Mouse (Mus musculus): ENCODE results near the gene H2-Ob.
A peak's percentile ranks its signal among the peaks of the same experiment; 100 is the strongest.

The H2-Ob gene

GRCm38 (mm10) chr17:34240366-34240765 is 1.7 kb downstream of the H2-Ob start:
- peak in 1 of 2 experiments; percentile 1 for DNase-seq (ENCODE audit: low spot score in 2 of 2)

- peak in 1 of 2 experiments; percentile 1 for DNase-seq (ENCODE audit: low spot score in 2 of 2)
These were observed 2.2 kb downstream of the H2-Ob start for GRCm38 (mm10) chr17:34240916-34241315.

- peak in 1 of 2 experiments; percentile 0 for DNase-seq (ENCODE audit: low spot score in 2 of 2)
These were observed 6.0 kb downstream of the H2-Ob start for GRCm38 (mm10) chr17:34244656-34245055.

GRCm38 (mm10) chr17:34247047-34247446 is 8.3 kb downstream of the H2-Ob start:
- no peak for DNase-seq (ENCODE audit: low spot score in 2 of 2)

GRCm38 (mm10) chr17:34248764-34249163 is 10.1 kb downstream of the H2-Ob start:
- peak; percentile 54 to 65 for DNase-seq (ENCODE audit: low spot score in 2 of 2)

GRCm38 (mm10) chr17:34249361-34249760 is 10.7 kb downstream of the H2-Ob start:
- no peak for DNase-seq (ENCODE audit: low spot score in 2 of 2)

- peak; percentile 65 to 75 for DNase-seq (ENCODE audit: low spot score in 2 of 2)
These were observed 11.2 kb downstream of the H2-Ob start for GRCm38 (mm10) chr17:34249878-34250277.

GRCm38 (mm10) chr17:34251666-34252065 is 13.0 kb downstream of the H2-Ob start:
- no peak for DNase-seq (ENCODE audit: low spot score in 2 of 2)

- DNase-seq (ENCODE audit: low spot score in 2 of 2): no peak
These were observed 17.8 kb downstream of the H2-Ob start for GRCm38 (mm10) chr17:34256501-34256900.

GRCm38 (mm10) chr17:34257594-34258375 is 19.1 kb downstream of the H2-Ob start, which contains the start of gene H2-Ab1:
H2-Ab1 (plus strand) TSS chr17:34257689.
- DNase-seq (ENCODE audit: low spot score in 2 of 2): peak; percentile 94

GRCm38 (mm10) chr17:34260551-34260950 is 21.8 kb downstream of the H2-Ob start:
- DNase-seq (ENCODE audit: low spot score in 2 of 2): no peak

GRCm38 (mm10) chr17:34261502-34261901 is 22.8 kb downstream of the H2-Ob start:
- DNase-seq (ENCODE audit: low spot score in 2 of 2): peak; percentile 90 to 93

GRCm38 (mm10) chr17:34263068-34263467 is 24.4 kb downstream of the H2-Ob start:
- peak; percentile 85 to 90 for DNase-seq (ENCODE audit: low spot score in 2 of 2)

GRCm38 (mm10) chr17:34263811-34264371 is 25.2 kb downstream of the H2-Ob start:
- peak; percentile 77 to 85 for DNase-seq (ENCODE audit: low spot score in 2 of 2)

- peak in 1 of 2 experiments; percentile 50 for DNase-seq (ENCODE audit: low spot score in 2 of 2)
These were observed 26.0 kb downstream of the H2-Ob start for GRCm38 (mm10) chr17:34264452-34265351.

- DNase-seq (ENCODE audit: low spot score in 2 of 2): no peak
These were observed 29.6 kb downstream of the H2-Ob start for GRCm38 (mm10) chr17:34268262-34268661.

GRCm38 (mm10) chr17:34268748-34269147 is 30.0 kb downstream of the H2-Ob start:
- no peak for DNase-seq (ENCODE audit: low spot score in 2 of 2)

GRCm38 (mm10) chr17:34269817-34270216 is 31.1 kb downstream of the H2-Ob start:
- DNase-seq (ENCODE audit: low spot score in 2 of 2): no peak

- DNase-seq (ENCODE audit: low spot score in 2 of 2): no peak
These were observed 31.5 kb downstream of the H2-Ob start for GRCm38 (mm10) chr17:34270230-34270629.

- no peak for DNase-seq (ENCODE audit: low spot score in 2 of 2)
These were observed 32.2 kb downstream of the H2-Ob start for GRCm38 (mm10) chr17:34270940-34271339.

GRCm38 (mm10) chr17:34272102-34272501 is 33.4 kb downstream of the H2-Ob start:
- DNase-seq (ENCODE audit: low spot score in 2 of 2): no peak

GRCm38 (mm10) chr17:34280499-34281038 is 41.9 kb downstream of the H2-Ob start:
- DNase-seq (ENCODE audit: low spot score in 2 of 2): no peak
